Mouse (Mus musculus): ENCODE results near the gene Psmg4.

DNA sequence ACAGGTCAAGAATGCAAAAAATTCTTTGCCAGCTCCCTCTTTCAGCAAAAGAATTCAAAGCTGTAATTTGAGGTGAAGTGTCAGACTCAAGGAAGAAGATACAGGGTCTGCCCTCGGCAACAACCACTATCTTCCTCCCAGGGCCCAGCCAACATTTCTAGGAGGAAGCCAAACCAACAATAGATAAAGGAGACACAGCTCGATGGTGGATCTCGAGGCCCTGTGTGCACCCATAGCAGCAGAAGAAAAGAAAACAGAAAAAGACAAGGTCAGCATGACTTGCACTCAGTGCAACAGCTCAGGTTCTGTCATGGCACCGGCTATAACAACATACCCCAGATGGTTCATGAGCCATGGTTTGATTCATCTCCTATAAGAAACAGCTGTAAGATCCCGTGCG, 46.3 kb upstream of the Psmg4 start:
- TF ChIP-seq POLR2A (IDR thresholded peaks at IDR 0.05; ENCODE audit: borderline replicate concordance, control insufficient read depth, low read depth, low read length), result no peak
- no peak for TF ChIP-seq CTCF (IDR thresholded peaks at IDR 0.05; ENCODE audit: control insufficient read depth, insufficient read depth, low read length)

All from bone marrow, adult 2 months (tissue).